Mouse (Mus musculus) hindbrain, embryonic 11.5 days (tissue): Measurements from ENCODE around the gene Syde2. TPM values are rescaled to one million over a fixed set of nuclear protein-coding genes. Genes with fewer than 3 reads are reported as not detected.
A peak's percentile ranks its signal among the peaks of the same experiment; 100 is the strongest.

Source experiments
- ATAC-seq: fragments of 200-750 bp; cut with Nextera tagmentation; 2 replicates; pipeline ENCODE4 v1.8.0; 2017; ENCODE audit warnings: mild to moderate bottlenecking, moderate TSS enrichment, moderate library complexity; ENCODE audit not compliant: low FRiP score
- DNase-seq: peaks from one replicate; pipeline ENCODE4 v3.0.0-alpha.2; 2015; ENCODE audit warnings: low spot score
- H3K27ac ChIP-seq: fragments of 300-500 bp; sonication (generic); 2 replicates; pipeline ENCODE4 v1.5.1; 2014; ENCODE audit warnings: mild to moderate bottlenecking, low read depth, low read length
- H3K27me3 ChIP-seq: fragments of 300-500 bp; sonication (generic); 2 replicates; pipeline ENCODE4 v1.6.1; 2014; ENCODE audit warnings: mild to moderate bottlenecking, low read length, moderate library complexity, mixed read lengths; ENCODE audit not compliant: control insufficient read depth, insufficient read depth
- H3K36me3 ChIP-seq: fragments of 300-500 bp; sonication (generic); 2 replicates; pipeline ENCODE4 v1.6.1; 2014; ENCODE audit warnings: mild to moderate bottlenecking, low read length, moderate library complexity, mixed read lengths; ENCODE audit not compliant: control insufficient read depth, insufficient read depth
- H3K4me1 ChIP-seq: fragments of 300-500 bp; sonication (generic); replicated peaks from 2 replicates; pipeline ENCODE4 v1.6.1; 2014; ENCODE audit warnings: low read length, mixed read lengths; ENCODE audit not compliant: control insufficient read depth, insufficient read depth
- H3K4me2 ChIP-seq: fragments of 300-500 bp; sonication (generic); replicated peaks from 2 replicates; pipeline ENCODE4 v1.6.1; 2014; ENCODE audit warnings: mild to moderate bottlenecking, low read depth, low read length
- H3K4me3 ChIP-seq: fragments of 300-500 bp; sonication (generic); 2 replicates; pipeline ENCODE4 v1.5.1; 2014; ENCODE audit warnings: low read depth, low read length
- H3K9ac ChIP-seq: fragments of 300-500 bp; sonication (generic); 2 replicates; pipeline ENCODE4 v1.6.1; 2014; ENCODE audit warnings: low read depth, low read length
- H3K9me3 ChIP-seq: fragments of 300-500 bp; sonication (generic); 2 replicates; pipeline ENCODE4 v1.6.1; 2016; ENCODE audit warnings: low read length; ENCODE audit not compliant: control insufficient read depth
- WGBS: fragments of 180-500 bp; shearing (Covaris S2); extraction: QIAGEN DNeasy Blood & Tissue Kit; methylation state at CpG from one replicate; pipeline ENCODE4 v1.1.7; 2014; 5-methylcytosine and 5-hydroxymethylcytosine counted together
- polyA plus RNA-seq: library from polyadenylated mRNA; unstranded; fragments of >200 nt; fragmentation: Nextera tagmentation; extraction: Ambion mirVana; gene quantifications from 2 replicates; pipeline ENCODE4 v1.2.1, GENCODE M21; 2014

Gene Syde2
- polyA plus RNA-seq, 1 experiment from 2014 or later = 1.5 TPM

DNA sequence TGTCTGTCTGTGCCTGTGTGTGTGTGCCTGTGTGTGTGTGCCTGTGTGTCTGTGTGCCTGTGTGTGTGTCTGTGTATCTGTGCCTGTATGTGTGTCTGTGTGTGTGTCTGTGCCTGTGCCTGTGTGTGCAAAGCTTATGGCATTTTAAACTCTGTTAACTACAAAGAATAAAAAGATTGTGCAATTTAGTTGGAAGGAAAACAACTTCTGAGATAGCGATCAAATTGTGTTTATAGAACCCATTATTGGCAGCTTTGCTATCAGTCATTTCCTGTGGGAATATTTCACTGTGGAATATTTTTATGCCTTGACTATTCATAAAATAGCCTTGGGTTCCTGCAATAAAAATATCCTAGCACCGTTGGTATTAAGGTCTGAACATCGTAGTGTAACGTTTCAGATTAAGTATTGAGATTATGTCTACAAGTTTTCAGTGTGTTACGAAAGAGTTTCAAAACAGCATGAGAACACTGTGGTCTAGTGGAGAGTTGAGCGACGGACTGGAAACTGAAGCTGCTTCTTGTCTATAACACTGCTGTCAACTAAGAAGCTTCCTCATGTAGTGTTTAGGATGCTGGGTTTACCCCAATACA lies 2.2 kb upstream of the Syde2 start:
- ATAC-seq = no peak
- H3K9ac ChIP-seq = no peak overlapping the region
- peaks cover 23% of the 10 kb centered on the region for H3K27me3 ChIP-seq
- no peaks in the 10 kb centered on the region for H3K9me3 ChIP-seq
- no peaks in the 10 kb centered on the region for H3K36me3 ChIP-seq
- H3K4me2 ChIP-seq = no peak overlapping the region
- H3K4me3 ChIP-seq = no peak overlapping the region
- no peak for DNase-seq
- no peak overlapping the region for H3K27ac ChIP-seq
- peaks cover 5% of the 10 kb centered on the region; the same call in 1 of the 2 replicates for H3K4me1 ChIP-seq
- 92% methylated on average over 7 of the region's 7 CpGs for WGBS

DNA sequence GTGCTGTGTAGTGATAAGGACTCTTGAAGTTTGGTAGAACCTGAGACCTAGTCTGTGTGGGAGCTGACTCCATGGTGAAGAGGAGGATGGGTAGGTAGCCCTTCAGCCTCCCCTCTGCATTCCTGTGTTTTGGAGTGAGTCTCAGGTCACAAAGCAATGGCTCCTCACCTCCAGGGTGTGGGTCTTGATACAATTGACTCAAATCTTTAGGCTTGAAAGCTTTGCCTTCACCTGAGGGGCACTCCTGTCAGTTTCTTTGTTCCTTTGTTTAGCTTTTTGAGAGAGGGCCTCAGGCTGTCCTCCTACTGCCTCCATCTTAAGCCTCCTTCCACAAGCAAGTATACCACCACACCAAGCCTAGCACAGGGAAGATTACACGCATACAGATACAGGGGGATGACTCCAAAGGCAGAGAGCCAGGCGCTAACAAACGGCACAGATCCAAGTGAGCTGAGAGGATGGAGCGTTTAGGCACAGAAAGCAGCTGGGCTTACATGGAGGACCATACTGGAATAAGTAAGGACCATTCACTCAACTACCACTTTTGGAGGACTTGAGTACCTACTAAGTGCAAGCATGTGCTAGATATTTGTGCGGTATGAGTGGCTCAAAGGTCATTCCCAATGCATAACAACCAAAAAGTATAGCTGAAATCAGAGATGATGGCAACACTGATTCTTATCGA lies 1.2 kb upstream of the Syde2 start:
- Histone ChIP-seq H3K9me3 (no peaks in the 10 kb centered on the region), H3K27me3 (peaks cover 23% of the 10 kb centered on the region), H3K36me3 (no peaks in the 10 kb centered on the region), H3K27ac (no peak overlapping the region), H3K4me1 (peaks cover 5% of the 10 kb centered on the region; the same call in 1 of the 2 replicates), H3K4me3 (no peak overlapping the region), H3K4me2 (no peak overlapping the region), H3K9ac (no peak overlapping the region)
- WGBS = 61% methylated on average over 6 of the region's 6 CpGs
- DNase-seq (no peak), ATAC-seq (no peak)

DNA sequence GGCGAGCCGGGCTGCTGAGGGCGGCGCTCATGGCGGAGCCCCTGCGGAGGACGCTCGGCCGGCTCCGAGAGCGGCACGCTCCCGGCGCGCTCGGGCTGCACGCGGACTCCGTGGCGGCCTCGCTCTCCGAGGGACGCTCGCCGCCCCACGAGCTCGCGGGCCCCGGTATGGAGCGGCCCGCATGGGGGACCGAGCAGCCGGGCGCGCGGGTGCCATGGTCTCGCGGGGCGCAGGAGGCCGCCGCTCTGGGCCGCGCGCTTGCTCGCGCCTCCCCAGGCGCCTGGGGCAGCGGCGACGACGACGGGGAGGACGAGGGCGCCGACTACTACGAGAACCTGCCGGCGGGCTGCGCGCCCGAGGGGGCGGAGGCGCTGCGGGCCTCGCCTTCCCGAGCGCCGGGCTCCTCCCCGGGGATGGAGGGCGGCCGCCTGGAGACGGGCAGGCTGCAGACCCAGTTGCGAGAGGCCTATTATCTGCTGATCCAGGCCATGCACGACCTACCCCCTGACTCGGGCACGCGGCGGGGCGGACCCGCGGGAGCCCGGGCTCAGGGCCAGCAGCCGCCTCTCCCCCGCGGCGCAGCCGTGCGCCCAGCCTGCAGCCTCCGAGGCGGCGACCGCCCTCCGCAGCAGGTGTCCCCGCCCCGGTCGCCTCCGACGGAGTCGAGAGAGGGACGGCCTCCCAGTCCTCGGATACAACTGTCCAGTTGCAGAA lies 457 bp downstream of the Syde2 start:
- Histone ChIP-seq H3K36me3 (no peaks in the 10 kb centered on the region), H3K27me3 (peaks cover 23% of the 10 kb centered on the region), H3K9me3 (no peaks in the 10 kb centered on the region), H3K4me3 (peak overlapping the region; percentile 62), H3K4me1 (peaks cover 5% of the 10 kb centered on the region; the same call in 1 of the 2 replicates), H3K4me2 (peak overlapping the region; percentile 89), H3K27ac (peak overlapping the region; percentile 62; the same call in 1 of the 2 replicates), H3K9ac (peak overlapping the region; percentile 68)
- WGBS = 0% methylated on average over 39 of the region's 101 CpGs
- ATAC-seq = peak; percentile 77
- peak; percentile 67 for DNase-seq

DNA sequence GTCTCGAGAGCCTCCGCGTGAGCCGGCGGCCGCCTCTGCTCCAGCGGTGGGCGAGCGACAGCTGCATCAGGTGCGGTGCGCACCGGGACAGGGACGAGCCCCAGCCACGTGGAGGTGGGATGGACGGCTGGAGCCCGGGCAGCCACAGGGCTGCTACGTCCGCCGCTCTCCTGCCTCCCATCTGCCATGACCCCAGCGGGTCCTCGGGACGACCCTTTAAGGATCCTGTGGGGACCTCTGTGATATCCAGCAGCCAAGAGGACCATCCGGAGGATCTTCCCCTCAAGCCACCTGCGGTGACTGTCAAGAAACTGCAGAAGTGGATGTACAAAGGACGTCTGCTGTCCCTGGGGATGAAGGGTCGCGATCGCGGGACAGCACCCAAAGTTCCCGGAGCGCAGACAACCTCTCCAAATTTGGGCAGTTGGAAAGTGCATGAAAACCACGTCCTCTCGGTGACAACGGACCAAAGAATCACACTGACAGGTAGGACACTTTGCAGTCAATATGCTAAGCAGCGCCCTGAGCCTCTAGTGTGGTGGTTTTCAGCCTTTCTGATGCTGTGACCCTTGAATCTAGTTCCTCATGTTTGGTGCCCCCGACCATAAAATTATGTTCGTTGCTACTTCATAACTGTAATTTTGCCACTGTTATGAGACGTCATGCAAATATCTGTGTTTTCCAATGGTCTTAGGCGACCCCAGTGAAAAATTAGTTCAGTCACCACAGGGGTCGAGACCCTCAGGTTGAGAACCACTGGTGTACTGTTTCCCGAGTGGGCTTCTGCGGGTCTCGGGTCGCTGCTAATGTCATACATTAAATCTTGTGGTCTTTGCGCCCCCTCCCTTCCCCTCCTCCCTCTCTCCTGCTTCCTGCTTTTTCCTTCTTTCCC lies 1.3 kb downstream of the Syde2 start:
- Histone ChIP-seq H3K4me3 (peak overlapping the region; percentile 62), H3K27ac (no peak overlapping the region), H3K4me1 (peaks cover 5% of the 10 kb centered on the region; the same call in 1 of the 2 replicates), H3K9me3 (no peaks in the 10 kb centered on the region), H3K36me3 (no peaks in the 10 kb centered on the region), H3K9ac (peak overlapping the region; percentile 68), H3K27me3 (peaks cover 23% of the 10 kb centered on the region), H3K4me2 (peak overlapping the region; percentile 89)
- ATAC-seq (peak; percentile 55), DNase-seq (no peak)
- under 1% methylated on average over 44 of the region's 45 CpGs for WGBS

DNA sequence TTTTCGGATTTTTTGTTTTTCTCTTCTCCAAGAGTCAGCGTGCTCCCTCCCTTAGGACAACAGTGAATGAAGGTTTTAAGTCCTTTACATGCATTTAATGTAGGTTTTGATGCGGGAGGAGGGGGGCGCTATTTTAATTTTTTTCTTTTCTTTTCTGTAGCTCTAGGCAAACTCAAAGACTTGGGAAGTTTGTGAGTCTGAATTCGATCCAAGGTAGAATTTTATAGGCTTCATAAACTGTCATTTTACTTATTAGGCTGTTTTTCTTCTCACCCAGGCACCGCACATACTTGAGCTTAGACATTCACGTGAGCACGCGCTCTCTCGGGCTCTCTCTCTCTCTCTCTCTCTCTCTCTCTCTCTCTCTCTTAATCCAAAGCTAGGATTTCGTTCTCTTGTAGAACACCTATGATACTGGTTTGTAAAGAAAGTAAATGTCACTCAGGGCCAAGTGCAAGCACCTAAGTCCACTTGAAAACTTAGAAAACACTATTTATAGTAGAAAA lies 2.0 kb downstream of the Syde2 start:
- DNase-seq (no peak), ATAC-seq (no peak)
- peak overlapping the region; percentile 89 for H3K4me2 ChIP-seq
- no peaks in the 10 kb centered on the region for H3K9me3 ChIP-seq
- 7% methylated on average over 11 of the region's 11 CpGs for whole genome bisulfite sequencing
- H3K4me1 ChIP-seq = peaks cover 5% of the 10 kb centered on the region; the same call in 1 of the 2 replicates
- H3K27ac ChIP-seq = no peak overlapping the region
- no peak overlapping the region for H3K9ac ChIP-seq
- no peaks in the 10 kb centered on the region for H3K36me3 ChIP-seq
- peak overlapping the region; percentile 62 for H3K4me3 ChIP-seq
- peaks cover 23% of the 10 kb centered on the region for H3K27me3 ChIP-seq

DNA sequence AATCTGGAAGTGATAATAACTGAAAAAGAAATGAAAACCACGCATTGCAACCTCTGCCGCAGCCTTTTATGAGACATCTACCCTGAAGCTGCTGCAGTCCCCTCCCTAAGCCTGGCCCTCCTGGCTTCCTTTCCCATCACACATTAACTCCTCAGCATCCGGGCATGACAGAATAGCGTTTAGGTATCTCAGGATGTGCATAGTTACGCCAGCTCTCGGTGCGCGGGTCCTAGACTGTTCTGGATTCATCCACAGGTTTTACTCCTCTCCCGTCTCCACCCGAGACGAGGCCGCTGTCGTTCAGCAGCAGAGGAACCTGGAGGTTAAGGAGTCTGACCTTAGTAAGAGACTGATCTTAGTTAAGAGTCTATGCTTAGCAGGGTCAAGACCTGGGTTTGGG lies 3.5 kb downstream of the Syde2 start:
- peaks cover 5% of the 10 kb centered on the region; the same call in 1 of the 2 replicates for H3K4me1 ChIP-seq
- no peaks in the 10 kb centered on the region for H3K9me3 ChIP-seq
- no peak for DNase-seq
- H3K36me3 ChIP-seq = no peaks in the 10 kb centered on the region
- no peak for ATAC-seq
- no peak overlapping the region for H3K4me3 ChIP-seq
- H3K9ac ChIP-seq = no peak overlapping the region
- WGBS = 88% methylated on average over 13 of the region's 13 CpGs
- H3K27me3 ChIP-seq = peaks cover 23% of the 10 kb centered on the region
- no peak overlapping the region for H3K4me2 ChIP-seq
- H3K27ac ChIP-seq = no peak overlapping the region

DNA sequence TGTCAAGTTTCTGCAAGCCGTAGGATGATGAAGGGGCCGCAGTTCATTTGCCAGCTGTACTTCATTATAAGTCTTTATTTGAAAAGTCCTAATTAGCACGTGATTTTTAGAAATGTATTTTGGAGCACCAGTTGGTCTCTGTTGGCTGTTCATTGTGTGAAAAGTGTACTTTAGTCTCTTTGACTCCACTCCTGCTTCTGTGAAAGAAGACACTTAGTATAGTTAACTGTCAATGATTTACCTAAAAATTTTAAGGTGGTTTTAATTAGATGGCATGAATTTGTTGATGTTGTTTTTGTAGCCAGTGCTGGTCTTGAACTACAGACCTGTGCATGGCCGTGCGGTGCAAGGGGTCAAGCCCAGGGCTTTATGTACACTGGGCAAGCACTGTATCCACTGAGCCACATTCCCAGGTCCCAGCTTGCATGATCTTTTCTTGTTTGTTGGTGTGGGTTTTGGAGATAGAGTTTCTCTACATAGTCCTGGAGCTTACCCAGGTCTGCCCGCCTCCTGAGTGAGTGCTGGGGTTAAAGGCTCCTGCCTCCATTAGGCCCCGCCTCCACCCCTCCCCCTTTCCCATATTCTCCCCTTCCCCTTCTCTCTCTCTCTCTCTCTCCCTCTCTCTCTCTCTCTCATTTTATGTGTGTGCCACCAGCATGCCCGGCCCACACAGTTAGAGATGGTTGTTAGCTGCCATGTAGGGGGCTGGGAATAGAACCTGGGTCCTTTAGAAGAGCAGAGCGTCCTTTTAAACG lies 4.5 kb downstream of the Syde2 start:
- H3K4me2 ChIP-seq = no peak overlapping the region
- no peak overlapping the region for H3K27ac ChIP-seq
- 86% methylated on average over 10 of the region's 10 CpGs for WGBS
- no peaks in the 10 kb centered on the region for H3K9me3 ChIP-seq
- peaks cover 5% of the 10 kb centered on the region; the same call in 1 of the 2 replicates for H3K4me1 ChIP-seq
- H3K27me3 ChIP-seq = peaks cover 18% of the 10 kb centered on the region
- H3K36me3 ChIP-seq = no peaks in the 10 kb centered on the region
- ATAC-seq (no peak), DNase-seq (no peak)
- no peak overlapping the region for H3K9ac ChIP-seq
- H3K4me3 ChIP-seq = no peak overlapping the region
